In genomic region chr1:51333557-51334285, GRCm38 (mm10) we compare ENCODE assay signal across 8 mouse cellular contexts. TPM values are rescaled to one million over a fixed set of nuclear protein-coding genes. Genes with fewer than 3 reads are reported as not detected.
DNase-seq lines count a peak whose midpoint lies in the region; TF ChIP-seq lines count a peak whose summit lies in the region.

No protein-coding gene starts in this region.

- 18% methylated on average over 18 of the region's 18 CpGs for WGBS in macrophage (ENCODE audit: missing documents)

- peak overlapping the region; percentile 89 for H3K27ac ChIP-seq in left cerebral cortex, adult 2 months
- H3K27ac ChIP-seq in macrophage, result no peak overlapping the region

- H3K36me3 ChIP-seq in macrophage (ENCODE audit: inconsistent target), result no peaks in the 10 kb centered on the region

- intact Hi-C loops in left cerebral cortex, adult 2 months (cut with DNase I), result loop anchor here (1.0 to 10.0 kb wide), 6 partner anchors 136 to 406 kb away; no protein-coding TSS in a partner anchor

- H3K4me3 ChIP-seq in left cerebral cortex, adult 2 months, result peak overlapping the region; percentile 49
- peak overlapping the region; percentile 5; the same call in 1 of the 2 replicates for H3K4me3 ChIP-seq in macrophage (ENCODE audit: inconsistent target)

- peak; percentile 83 for TF ChIP-seq CTCF in left cerebral cortex, adult 2 months (IDR thresholded peaks at IDR 0.05)

- no peaks in the 10 kb centered on the region for H3K79me2 ChIP-seq in macrophage (ENCODE audit: inconsistent target)

- peak; percentile 22 for DNase-seq in WW6 (ENCODE audit: low read depth, low spot score)
- DNase-seq in cerebellum, postnatal 36 days, result peak; percentile 88 to 95
- DNase-seq in gastrocnemius, adult 8-10 months (ENCODE audit: low spot score in 2 of 2), result peak; percentile 39 to 52
- peak; percentile 91 for DNase-seq in hindlimb bud, embryonic 11.5 days (ENCODE audit: extremely low spot score, low read depth, low spot score)
- peak; percentile 88 to 90 for DNase-seq in left cerebral cortex, adult 2 months (ENCODE audit: extremely low spot score in 1 of 2, low spot score in 2 of 2)
- DNase-seq in right cerebral cortex, adult 2 months (ENCODE audit: low spot score in 2 of 2), result peak; percentile 92 to 95
- DNase-seq in urinary bladder, postnatal 25 days (ENCODE audit: low spot score), result peak; percentile 88

RNA-seq across cellular contexts. Expression of gene Cavin2, which starts 44.8 kb away (rescaled TPM):
- 10 to 100 TPM; 20.8 to 33.0 (median 25.0) TPM for total RNA-seq in gastrocnemius, adult 8-10 months (2022)
- total RNA-seq in left cerebral cortex, adult 2 months (2021), result 10 to 100 TPM in 1 of 2 experiments, 1 to 10 TPM in 1; 8.7 to 10.7 TPM
- total RNA-seq in macrophage (2018; cell fraction: chromatin; rRNA removed), result 1 to 10 TPM in 1 of 26 experiments, under 1 TPM in 5, not detected in 20; 0.25 to 5.9 (median 0.66) TPM
- total RNA-seq in macrophage (2018; cell fraction: cytosol; rRNA removed), result under 1 TPM in 15 of 26 experiments, not detected in 11; 0.04 to 0.22 (median 0.09) TPM
- 1 to 10 TPM in 1 of 26 experiments, under 1 TPM in 5, not detected in 20; 0.16 to 1.1 (median 0.21) TPM for total RNA-seq in macrophage (2018; cell fraction: nucleus; rRNA removed)
- 0.07 to 0.43 TPM in 2 of 3 replicates, not detected in the other for polyA plus RNA-seq in macrophage (2018)

Comparison
In these comparisons a context has a peak if more than half of its experiments do, and no peak if none do; other contexts are left out.
1. DNase-seq: peak in every context shown above with its lines; median percentile 94 in right cerebral cortex, adult 2 months; 92 in cerebellum, postnatal 36 days; 91 in hindlimb bud, embryonic 11.5 days; 89 in left cerebral cortex, adult 2 months; 88 in urinary bladder, postnatal 25 days; 46 in gastrocnemius, adult 8-10 months; 22 in WW6.